7 mouse cellular contexts compared by ENCODE assay signal in genomic region chr3:75557292-75557691, GRCm38 (mm10). TPM values are rescaled to one million over a fixed set of nuclear protein-coding genes. Genes with fewer than 3 reads are reported as not detected.
DNase-seq lines count a peak whose midpoint lies in the region; ATAC-seq and TF ChIP-seq lines count a peak whose summit lies in the region.

Gene Serpini1 (plus strand): TSS chr3:75557547.

- peak within 1 kb of the TSS; percentile 85 for H3K27ac ChIP-seq in hindbrain, postnatal 0 days

- under 1% methylated on average over 19 of the region's 19 CpGs for WGBS in hindbrain, postnatal 0 days

- peak; percentile 90 to 91 for DNase-seq in cerebellum, postnatal 36 days
- DNase-seq in gastrocnemius, adult 18-20 months (ENCODE audit: low spot score): peak; percentile 88
- DNase-seq in hindbrain, postnatal 0 days (ENCODE audit: low spot score): peak; percentile 96
- peak; percentile 87 to 90 for DNase-seq in left cerebral cortex, adult 18-20 months (ENCODE audit: low spot score in 2 of 2)
- peak; percentile 89 to 91 for DNase-seq in lung, postnatal 4 days
- DNase-seq in right cerebral cortex, postnatal 14 days: peak; percentile 84

- peak within 1 kb of the TSS; percentile 89 for H3K9ac ChIP-seq in hindbrain, postnatal 0 days (replicated peaks; ENCODE audit: low read length)

- H3K9me3 ChIP-seq in hindbrain, postnatal 0 days (ENCODE audit: low read length): no peaks in the 10 kb centered on the region

- peak within 1 kb of the TSS; percentile 98 for H3K4me3 ChIP-seq in hindbrain, postnatal 0 days (ENCODE audit: low read length)

- peak; percentile 65 for ATAC-seq in activated CD4-positive, CD25-positive, alpha-beta regulatory T cell, adult 4 months
- ATAC-seq in hindbrain, postnatal 0 days: peak; percentile 94

- H3K4me1 ChIP-seq in hindbrain, postnatal 0 days (ENCODE audit: insufficient read depth, low read length): peaks cover 8% of the 10 kb centered on the region

- H3K36me3 ChIP-seq in hindbrain, postnatal 0 days (ENCODE audit: insufficient read depth, low read length): no peaks in the 10 kb centered on the region

- no peak for TF ChIP-seq CTCF in hindbrain, postnatal 0 days (IDR thresholded peaks at IDR 0.05; ENCODE audit: low read depth)

- H3K27me3 ChIP-seq in hindbrain, postnatal 0 days (ENCODE audit: insufficient read depth, low read length): no peaks in the 10 kb centered on the region

- peak within 1 kb of the TSS; percentile 80 for H3K4me2 ChIP-seq in hindbrain, postnatal 0 days (ENCODE audit: low read depth, low read length)

RNA-seq across cellular contexts. Expression of gene Serpini1, which starts in this region (rescaled TPM):
- polyA plus RNA-seq in activated CD4-positive, CD25-positive, alpha-beta regulatory T cell, adult 4 months (2017; shearing (Covaris generic)): 10 to 100 TPM; 18.1 to 22.8 TPM
- under 1 TPM; 0.48 to 0.88 TPM for total RNA-seq in gastrocnemius, adult 18-20 months (2021)
- total RNA-seq in hindbrain, postnatal 0 days (2014; rRNA removed): 91.6 and 105 TPM in 2 replicates
- 166 and 168 TPM in 2 replicates for polyA plus RNA-seq in hindbrain, postnatal 0 days (2015; fragmentation: Nextera tagmentation; extraction: Ambion mirVana)
- 100 to 1,000 TPM; 297 to 308 TPM for total RNA-seq in left cerebral cortex, adult 18-20 months (2021)

Comparison
In these comparisons a context has a peak if more than half of its experiments do, and no peak if none do; other contexts are left out.
1. Peak in every context shown above with its lines: DNase-seq, ATAC-seq, H3K4me3 ChIP-seq and H3K27ac ChIP-seq.
2. RNA of gene Serpini1 (total RNA-seq): 297 to 308 TPM in left cerebral cortex, adult 18-20 months and 91.6 to 105 TPM in hindbrain, postnatal 0 days; 0.48 to 0.88 TPM in gastrocnemius, adult 18-20 months; every median in the first group is over 10 times any median in the second.
3. Peak in DNase-seq in gastrocnemius, adult 18-20 months; RNA of the gene not detected or under 1 TPM.